Mouse (Mus musculus): ENCODE results near the gene Oip5. TPM values are rescaled to one million over a fixed set of nuclear protein-coding genes. Genes with fewer than 3 reads are reported as not detected.
A peak's percentile ranks its signal among the peaks of the same experiment; 100 is the strongest.
"Not testable (repeated sequence)": the region's sequence is repeated elsewhere in the genome, so short reads cannot be mapped to it uniquely, and the experiment has no call there.

Oip5 gene
- polyA plus RNA-seq (2015; fragmentation: Nextera tagmentation; extraction: Ambion mirVana) = 36.1 and 41.4 TPM in 2 replicates

GRCm38 (mm10) chr2:119618199-119618982, at the start of gene Oip5, which contains the start of gene Nusap1:
Gene Oip5 (minus strand): TSS chr2:119618469.
Gene Nusap1 (plus strand): TSS chr2:119618298.
- Histone ChIP-seq H3K36me3 (ENCODE audit: control insufficient read depth, insufficient read depth) (peaks cover 14% of the 10 kb centered on the region), H3K4me1 (ENCODE audit: control insufficient read depth, low read depth, low read length) (peaks cover 19% of the 10 kb centered on the region), H3K27me3 (ENCODE audit: control insufficient read depth, insufficient read depth, low read depth, low read length) (no peaks in the 10 kb centered on the region), H3K9ac (ENCODE audit: low read depth, low read length) (peak within 1 kb of the TSS; percentile 88), H3K4me3 (ENCODE audit: low read depth, low read length) (peak within 1 kb of the TSS; percentile 86), H3K27ac (ENCODE audit: low read length) (peak within 1 kb of the TSS; percentile 94), H3K9me3 (replicated peaks; ENCODE audit: control insufficient read depth, low read length) (no peaks in the 10 kb centered on the region), H3K4me2 (ENCODE audit: low read depth, low read length) (peak within 1 kb of the TSS; percentile 74)
- under 1% methylated on average over 55 of the region's 55 CpGs for WGBS (ENCODE audit: insufficient replicate concordance)
- peak; percentile 98 for ATAC-seq (ENCODE audit: low read depth)

GRCm38 (mm10) chr2:119665744-119666143, 47.5 kb upstream of the Oip5 start:
- H3K36me3 ChIP-seq (ENCODE audit: control insufficient read depth, insufficient read depth); H3K27ac ChIP-seq (ENCODE audit: low read length); ATAC-seq (ENCODE audit: low read depth); H3K4me2 ChIP-seq (ENCODE audit: low read depth, low read length); H3K9me3 ChIP-seq (replicated peaks; ENCODE audit: control insufficient read depth, low read length); H3K4me3 ChIP-seq (ENCODE audit: low read depth, low read length); H3K27me3 ChIP-seq (ENCODE audit: control insufficient read depth, insufficient read depth, low read depth, low read length); H3K9ac ChIP-seq (ENCODE audit: low read depth, low read length): not testable (repeated sequence)
- WGBS (ENCODE audit: insufficient replicate concordance) = 72% methylated on average over 19 of the region's 23 CpGs
- peaks cover 12% of the 10 kb centered on the region for H3K4me1 ChIP-seq (ENCODE audit: control insufficient read depth, low read depth, low read length)

GRCm38 (mm10) chr2:119662220-119663182, 44.2 kb upstream of the Oip5 start, which contains the start of gene Ndufaf1:
Gene Ndufaf1 (minus strand): TSS chr2:119662827.
- no peaks in the 10 kb centered on the region for H3K9me3 ChIP-seq (replicated peaks; ENCODE audit: control insufficient read depth, low read length)
- no peaks in the 10 kb centered on the region for H3K27me3 ChIP-seq (ENCODE audit: control insufficient read depth, insufficient read depth, low read depth, low read length)
- H3K4me1 ChIP-seq (ENCODE audit: control insufficient read depth, low read depth, low read length) = peaks cover 9% of the 10 kb centered on the region
- H3K9ac ChIP-seq (ENCODE audit: low read depth, low read length) = peak within 1 kb of the TSS; percentile 89
- no peaks in the 10 kb centered on the region for H3K36me3 ChIP-seq (ENCODE audit: control insufficient read depth, insufficient read depth)
- ATAC-seq (ENCODE audit: low read depth) = peak; percentile 84
- H3K4me2 ChIP-seq (ENCODE audit: low read depth, low read length) = peak within 1 kb of the TSS; percentile 76
- under 1% methylated on average over 44 of the region's 44 CpGs for WGBS (ENCODE audit: insufficient replicate concordance)
- peak within 1 kb of the TSS; percentile 80 for H3K4me3 ChIP-seq (ENCODE audit: low read depth, low read length)
- peak within 1 kb of the TSS; percentile 69 for H3K27ac ChIP-seq (ENCODE audit: low read length)

- WGBS (ENCODE audit: insufficient replicate concordance) = 91% methylated on average over 5 of the region's 5 CpGs
- Histone ChIP-seq H3K4me3 (ENCODE audit: low read depth, low read length) (no peak overlapping the region), H3K9me3 (replicated peaks; ENCODE audit: control insufficient read depth, low read length) (no peaks in the 10 kb centered on the region), H3K4me2 (ENCODE audit: low read depth, low read length) (no peak overlapping the region), H3K4me1 (ENCODE audit: control insufficient read depth, low read depth, low read length) (no peaks in the 10 kb centered on the region), H3K36me3 (ENCODE audit: control insufficient read depth, insufficient read depth) (peaks cover 94% of the 10 kb centered on the region), H3K27ac (ENCODE audit: low read length) (no peak overlapping the region), H3K27me3 (ENCODE audit: control insufficient read depth, insufficient read depth, low read depth, low read length) (no peaks in the 10 kb centered on the region), H3K9ac (ENCODE audit: low read depth, low read length) (no peak overlapping the region)
- no peak for ATAC-seq (ENCODE audit: low read depth)
Measured at GRCm38 (mm10) chr2:119644254-119644653, 26.0 kb upstream of the Oip5 start.

- H3K4me2 ChIP-seq (ENCODE audit: low read depth, low read length) = no peak overlapping the region
- WGBS (ENCODE audit: insufficient replicate concordance) = 78% methylated on average over 5 of the region's 5 CpGs
- no peak overlapping the region for H3K27ac ChIP-seq (ENCODE audit: low read length)
- H3K9me3 ChIP-seq (replicated peaks; ENCODE audit: control insufficient read depth, low read length) = no peaks in the 10 kb centered on the region
- H3K4me3 ChIP-seq (ENCODE audit: low read depth, low read length) = no peak overlapping the region
- no peak for ATAC-seq (ENCODE audit: low read depth)
- H3K27me3 ChIP-seq (ENCODE audit: control insufficient read depth, insufficient read depth, low read depth, low read length) = no peaks in the 10 kb centered on the region
- H3K36me3 ChIP-seq (ENCODE audit: control insufficient read depth, insufficient read depth) = peaks cover 94% of the 10 kb centered on the region
- H3K4me1 ChIP-seq (ENCODE audit: control insufficient read depth, low read depth, low read length) = no peaks in the 10 kb centered on the region
- H3K9ac ChIP-seq (ENCODE audit: low read depth, low read length) = no peak overlapping the region
Measured at GRCm38 (mm10) chr2:119641214-119641912, 23.1 kb upstream of the Oip5 start.

GRCm38 (mm10) chr2:119636781-119637180, 18.5 kb upstream of the Oip5 start:
- Histone ChIP-seq H3K4me3 (ENCODE audit: low read depth, low read length) (no peak overlapping the region), H3K9ac (ENCODE audit: low read depth, low read length) (no peak overlapping the region), H3K27me3 (ENCODE audit: control insufficient read depth, insufficient read depth, low read depth, low read length) (no peaks in the 10 kb centered on the region), H3K36me3 (ENCODE audit: control insufficient read depth, insufficient read depth) (peaks cover 92% of the 10 kb centered on the region), H3K4me1 (ENCODE audit: control insufficient read depth, low read depth, low read length) (no peaks in the 10 kb centered on the region), H3K27ac (ENCODE audit: low read length) (no peak overlapping the region), H3K4me2 (ENCODE audit: low read depth, low read length) (no peak overlapping the region), H3K9me3 (replicated peaks; ENCODE audit: control insufficient read depth, low read length) (no peaks in the 10 kb centered on the region)
- 86% methylated on average over 1 of the region's 1 CpGs for WGBS (ENCODE audit: insufficient replicate concordance)
- ATAC-seq (ENCODE audit: low read depth) = no peak

- peak overlapping the region; percentile 12; the same call in 1 of the 2 replicates for H3K9ac ChIP-seq (ENCODE audit: low read depth, low read length)
- no peaks in the 10 kb centered on the region for H3K9me3 ChIP-seq (replicated peaks; ENCODE audit: control insufficient read depth, low read length)
- peak overlapping the region; percentile 86 for H3K4me3 ChIP-seq (ENCODE audit: low read depth, low read length)
- no peak overlapping the region for H3K27ac ChIP-seq (ENCODE audit: low read length)
- no peak for ATAC-seq (ENCODE audit: low read depth)
- H3K36me3 ChIP-seq (ENCODE audit: control insufficient read depth, insufficient read depth) = peaks cover 40% of the 10 kb centered on the region
- peaks cover 19% of the 10 kb centered on the region for H3K4me1 ChIP-seq (ENCODE audit: control insufficient read depth, low read depth, low read length)
- 77% methylated on average over 2 of the region's 2 CpGs for WGBS (ENCODE audit: insufficient replicate concordance)
- H3K4me2 ChIP-seq (ENCODE audit: low read depth, low read length) = peak overlapping the region; percentile 74
- no peaks in the 10 kb centered on the region for H3K27me3 ChIP-seq (ENCODE audit: control insufficient read depth, insufficient read depth, low read depth, low read length)
Measured at GRCm38 (mm10) chr2:119621302-119621701, 3.0 kb upstream of the Oip5 start.

GRCm38 (mm10) chr2:119619002-119619401, 733 bp upstream of the Oip5 start:
- WGBS (ENCODE audit: insufficient replicate concordance) = 2% methylated on average over 6 of the region's 6 CpGs
- Histone ChIP-seq H3K4me1 (ENCODE audit: control insufficient read depth, low read depth, low read length) (peaks cover 19% of the 10 kb centered on the region), H3K36me3 (ENCODE audit: control insufficient read depth, insufficient read depth) (peaks cover 20% of the 10 kb centered on the region), H3K9ac (ENCODE audit: low read depth, low read length) (peak overlapping the region; percentile 78), H3K4me2 (ENCODE audit: low read depth, low read length) (peak overlapping the region; percentile 74), H3K4me3 (ENCODE audit: low read depth, low read length) (peak overlapping the region; percentile 86), H3K27ac (ENCODE audit: low read length) (peak overlapping the region; percentile 81)
- not testable (repeated sequence) for H3K9me3 ChIP-seq (replicated peaks; ENCODE audit: control insufficient read depth, low read length); H3K27me3 ChIP-seq (ENCODE audit: control insufficient read depth, insufficient read depth, low read depth, low read length); ATAC-seq (ENCODE audit: low read depth)

Data from liver, embryonic 16.5 days (tissue).